Mouse (Mus musculus): Measurements from ENCODE around the gene Slc39a11. TPM values are rescaled to one million over a fixed set of nuclear protein-coding genes. Genes with fewer than 3 reads are reported as not detected.

Slc39a11 gene
- total and polyA plus RNA-seq, 2 experiments from 2014 or later: 40.4 to 62.5 TPM

DNA sequence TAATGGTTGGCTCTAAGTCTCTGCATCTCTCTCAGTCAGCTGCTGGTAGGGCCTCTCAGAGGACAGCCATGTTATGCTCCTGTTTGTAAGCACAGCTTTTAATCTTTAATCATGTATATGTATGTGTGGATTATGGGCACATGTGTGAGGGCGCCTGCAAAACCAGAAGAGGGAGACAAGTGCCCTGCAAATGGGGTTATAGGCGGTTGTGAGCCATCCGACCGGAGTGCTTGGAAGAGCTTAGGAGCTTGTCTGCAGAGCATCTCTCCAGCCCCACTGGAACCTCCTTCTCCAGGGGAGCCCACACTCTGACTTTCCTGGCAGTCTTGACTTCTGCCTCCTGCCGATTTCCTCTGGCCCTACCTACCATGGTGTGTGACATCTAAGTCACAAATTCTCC is 211.0 kb downstream of the Slc39a11 start:
- Histone ChIP-seq H3K4me1 (ENCODE audit: insufficient read depth, low read length) (no peaks in the 10 kb centered on the region), H3K27ac (ENCODE audit: low read depth, low read length) (no peak overlapping the region), H3K9me3 (ENCODE audit: low read length) (peaks cover 9% of the 10 kb centered on the region; the same call in 1 of the 2 replicates), H3K4me2 (ENCODE audit: low read depth, low read length, poor library complexity, severe bottlenecking) (no peak overlapping the region), H3K9ac (replicated peaks; ENCODE audit: low read length, poor library complexity, severe bottlenecking) (no peak overlapping the region), H3K36me3 (ENCODE audit: insufficient read depth, low read length) (no peaks in the 10 kb centered on the region), H3K27me3 (ENCODE audit: insufficient read depth, low read length) (no peaks in the 10 kb centered on the region), H3K4me3 (ENCODE audit: low read depth, low read length) (no peak overlapping the region)
- peak; percentile 37; the same call in 1 of the 2 replicates for TF ChIP-seq CTCF (IDR thresholded peaks at IDR 0.05)
- ATAC-seq (ENCODE audit: low FRiP score) (no peak), DNase-seq (ENCODE audit: low spot score) (no peak)
- WGBS: 62% methylated on average over 5 of the region's 5 CpGs

DNA sequence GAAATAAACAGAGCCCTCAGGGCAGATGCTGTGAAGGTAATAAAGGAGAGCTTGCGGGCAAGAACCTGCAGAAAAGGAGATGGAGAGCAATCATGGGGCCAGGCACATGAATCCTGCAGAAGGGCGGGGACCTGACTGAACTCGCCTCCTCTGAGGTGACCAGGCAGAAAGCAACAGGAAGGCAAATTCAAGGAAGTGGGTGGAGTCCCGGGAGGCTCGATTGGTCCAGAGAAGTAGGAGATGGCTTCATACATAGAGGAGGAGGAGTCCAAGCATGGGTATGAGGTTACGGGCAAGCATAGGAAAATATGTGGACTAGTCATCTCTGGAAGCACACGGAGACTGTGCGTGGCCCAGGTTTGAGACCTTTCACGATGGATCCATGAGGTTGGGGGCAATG is 212.5 kb downstream of the Slc39a11 start:
- 92% methylated on average over 9 of the region's 9 CpGs for WGBS
- H3K27ac ChIP-seq (ENCODE audit: low read depth, low read length): no peak overlapping the region
- DNase-seq (ENCODE audit: low spot score): no peak
- H3K4me1 ChIP-seq (ENCODE audit: insufficient read depth, low read length): no peaks in the 10 kb centered on the region
- H3K4me3 ChIP-seq (ENCODE audit: low read depth, low read length): no peak overlapping the region
- H3K9ac ChIP-seq (replicated peaks; ENCODE audit: low read length, poor library complexity, severe bottlenecking): no peak overlapping the region
- no peaks in the 10 kb centered on the region for H3K27me3 ChIP-seq (ENCODE audit: insufficient read depth, low read length)
- no peak overlapping the region for H3K4me2 ChIP-seq (ENCODE audit: low read depth, low read length, poor library complexity, severe bottlenecking)
- no peaks in the 10 kb centered on the region for H3K36me3 ChIP-seq (ENCODE audit: insufficient read depth, low read length)
- TF ChIP-seq CTCF (IDR thresholded peaks at IDR 0.05): no peak
- peaks cover 6% of the 10 kb centered on the region; the same call in 1 of the 2 replicates for H3K9me3 ChIP-seq (ENCODE audit: low read length)
- no peak for ATAC-seq (ENCODE audit: low FRiP score)

DNA sequence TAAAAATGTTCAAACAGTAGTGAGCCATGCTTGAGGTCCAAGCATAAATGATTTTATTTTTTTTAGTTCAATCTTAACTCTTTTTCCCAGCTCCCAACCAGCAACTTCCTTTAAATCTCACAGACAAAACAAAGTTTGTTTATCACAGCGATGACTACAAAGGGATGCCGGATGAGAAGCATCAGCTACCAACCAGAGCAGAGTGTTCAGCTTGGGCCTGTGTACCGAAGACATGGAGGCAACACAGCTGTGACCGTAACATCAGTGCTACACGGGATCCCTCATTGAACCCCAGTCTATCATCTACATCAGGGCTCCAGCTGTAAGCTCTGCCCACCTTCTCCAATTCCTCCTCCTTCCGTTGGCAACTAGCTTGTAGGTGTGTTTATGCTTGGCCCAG is 213.6 kb downstream of the Slc39a11 start:
- Histone ChIP-seq H3K4me1 (ENCODE audit: insufficient read depth, low read length) (no peaks in the 10 kb centered on the region), H3K9ac (replicated peaks; ENCODE audit: low read length, poor library complexity, severe bottlenecking) (no peak overlapping the region), H3K4me2 (ENCODE audit: low read depth, low read length, poor library complexity, severe bottlenecking) (no peak overlapping the region), H3K4me3 (ENCODE audit: low read depth, low read length) (no peak overlapping the region), H3K27ac (ENCODE audit: low read depth, low read length) (no peak overlapping the region), H3K36me3 (ENCODE audit: insufficient read depth, low read length) (no peaks in the 10 kb centered on the region), H3K9me3 (ENCODE audit: low read length) (peaks cover 6% of the 10 kb centered on the region; the same call in 1 of the 2 replicates), H3K27me3 (ENCODE audit: insufficient read depth, low read length) (no peaks in the 10 kb centered on the region)
- DNase-seq (ENCODE audit: low spot score): no peak
- no peak for ATAC-seq (ENCODE audit: low FRiP score)
- WGBS: 92% methylated on average over 6 of the region's 6 CpGs
- no peak for TF ChIP-seq CTCF (IDR thresholded peaks at IDR 0.05)

DNA sequence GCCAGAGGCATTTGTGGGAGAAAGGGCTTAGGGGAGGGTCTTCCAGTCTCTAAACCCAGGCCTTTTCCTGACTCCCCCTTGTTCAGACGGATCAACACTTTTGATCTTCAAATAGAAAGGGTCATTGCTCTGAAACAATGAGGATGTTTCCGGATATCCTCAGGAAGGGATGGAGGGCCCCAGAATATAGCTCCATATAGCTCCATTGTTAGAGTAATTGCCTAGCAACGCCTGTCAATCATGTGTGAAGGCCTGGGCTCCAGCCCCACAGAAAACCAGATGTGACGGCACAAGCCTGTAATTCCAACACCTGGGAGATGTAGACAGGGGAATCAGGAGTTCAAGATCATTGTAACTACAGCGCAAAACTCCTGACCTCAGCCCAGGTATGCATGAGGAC is 214.2 kb downstream of the Slc39a11 start:
- WGBS: 38% methylated on average over 5 of the region's 5 CpGs
- no peaks in the 10 kb centered on the region for H3K9me3 ChIP-seq (ENCODE audit: low read length)
- no peak overlapping the region for H3K27ac ChIP-seq (ENCODE audit: low read depth, low read length)
- no peak overlapping the region for H3K4me2 ChIP-seq (ENCODE audit: low read depth, low read length, poor library complexity, severe bottlenecking)
- ATAC-seq (ENCODE audit: low FRiP score): no peak
- H3K4me1 ChIP-seq (ENCODE audit: insufficient read depth, low read length): no peaks in the 10 kb centered on the region
- no peaks in the 10 kb centered on the region for H3K27me3 ChIP-seq (ENCODE audit: insufficient read depth, low read length)
- no peak overlapping the region for H3K9ac ChIP-seq (replicated peaks; ENCODE audit: low read length, poor library complexity, severe bottlenecking)
- TF ChIP-seq CTCF (IDR thresholded peaks at IDR 0.05): no peak
- H3K36me3 ChIP-seq (ENCODE audit: insufficient read depth, low read length): no peaks in the 10 kb centered on the region
- DNase-seq (ENCODE audit: low spot score): no peak
- no peak overlapping the region for H3K4me3 ChIP-seq (ENCODE audit: low read depth, low read length)

DNA sequence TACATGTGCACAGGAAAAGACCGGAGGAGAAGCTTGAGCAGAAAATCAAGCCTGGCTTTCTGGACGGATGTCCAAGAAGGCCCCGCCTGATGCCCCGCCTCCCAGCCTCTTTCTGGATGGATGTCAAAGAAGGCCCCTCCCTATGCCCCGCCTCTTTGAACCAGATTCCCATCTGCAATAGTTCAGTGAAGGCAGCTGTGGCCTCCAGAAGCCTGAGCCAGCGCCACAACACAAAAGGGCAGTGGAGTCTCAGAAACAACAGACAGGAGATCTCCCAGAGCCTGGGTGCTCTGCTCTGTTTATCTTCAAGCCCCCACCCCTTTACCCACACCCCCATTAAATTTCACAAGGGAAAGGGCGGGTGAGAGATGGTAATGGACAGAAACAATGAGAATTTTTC is 218.7 kb downstream of the Slc39a11 start:
- Histone ChIP-seq H3K4me2 (ENCODE audit: low read depth, low read length, poor library complexity, severe bottlenecking) (no peak overlapping the region), H3K4me1 (ENCODE audit: insufficient read depth, low read length) (no peaks in the 10 kb centered on the region; the same call in 1 of the 2 replicates), H3K4me3 (ENCODE audit: low read depth, low read length) (no peak overlapping the region), H3K9ac (replicated peaks; ENCODE audit: low read length, poor library complexity, severe bottlenecking) (no peak overlapping the region), H3K27me3 (ENCODE audit: insufficient read depth, low read length) (no peaks in the 10 kb centered on the region), H3K36me3 (ENCODE audit: insufficient read depth, low read length) (no peaks in the 10 kb centered on the region), H3K9me3 (ENCODE audit: low read length) (no peaks in the 10 kb centered on the region), H3K27ac (ENCODE audit: low read depth, low read length) (no peak overlapping the region)
- 74% methylated on average over 7 of the region's 7 CpGs for WGBS
- no peak for TF ChIP-seq CTCF (IDR thresholded peaks at IDR 0.05)
- peak; percentile 50 for DNase-seq (ENCODE audit: low spot score)
- no peak for ATAC-seq (ENCODE audit: low FRiP score)

DNA sequence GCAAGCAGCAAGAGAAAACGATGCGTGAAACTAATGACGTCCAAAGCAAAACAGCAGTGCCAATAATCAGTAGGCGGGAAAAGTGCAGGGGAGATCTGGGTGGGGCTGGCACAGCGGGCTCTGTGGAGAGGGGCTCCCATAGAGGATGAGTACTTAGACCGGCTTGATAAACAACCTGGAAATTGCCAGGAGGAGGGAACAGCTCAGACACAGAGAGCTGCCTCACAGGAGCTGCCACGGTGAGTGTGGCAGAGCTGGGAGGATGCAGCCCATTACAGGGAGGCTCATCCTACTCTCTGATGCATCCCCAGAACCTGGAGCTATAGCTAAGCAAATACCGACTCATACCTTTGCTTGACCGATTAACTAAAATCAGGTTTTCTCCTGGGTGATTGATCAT is 224.0 kb downstream of the Slc39a11 start:
- H3K36me3 ChIP-seq (ENCODE audit: insufficient read depth, low read length): no peaks in the 10 kb centered on the region
- H3K27ac ChIP-seq (ENCODE audit: low read depth, low read length): no peak overlapping the region
- ATAC-seq (ENCODE audit: low FRiP score) (no peak), DNase-seq (ENCODE audit: low spot score) (no peak)
- 47% methylated on average over 9 of the region's 9 CpGs for WGBS
- no peaks in the 10 kb centered on the region for H3K9me3 ChIP-seq (ENCODE audit: low read length)
- H3K4me2 ChIP-seq (ENCODE audit: low read depth, low read length, poor library complexity, severe bottlenecking): no peak overlapping the region
- no peak for TF ChIP-seq CTCF (IDR thresholded peaks at IDR 0.05)
- H3K4me3 ChIP-seq (ENCODE audit: low read depth, low read length): no peak overlapping the region
- H3K9ac ChIP-seq (replicated peaks; ENCODE audit: low read length, poor library complexity, severe bottlenecking): no peak overlapping the region
- peaks cover 4% of the 10 kb centered on the region for H3K4me1 ChIP-seq (ENCODE audit: insufficient read depth, low read length)
- no peaks in the 10 kb centered on the region for H3K27me3 ChIP-seq (ENCODE audit: insufficient read depth, low read length)

Data from midbrain, postnatal 0 days (tissue).